ENCODE assay signal across 10 mouse cellular contexts in the genomic region with DNA sequence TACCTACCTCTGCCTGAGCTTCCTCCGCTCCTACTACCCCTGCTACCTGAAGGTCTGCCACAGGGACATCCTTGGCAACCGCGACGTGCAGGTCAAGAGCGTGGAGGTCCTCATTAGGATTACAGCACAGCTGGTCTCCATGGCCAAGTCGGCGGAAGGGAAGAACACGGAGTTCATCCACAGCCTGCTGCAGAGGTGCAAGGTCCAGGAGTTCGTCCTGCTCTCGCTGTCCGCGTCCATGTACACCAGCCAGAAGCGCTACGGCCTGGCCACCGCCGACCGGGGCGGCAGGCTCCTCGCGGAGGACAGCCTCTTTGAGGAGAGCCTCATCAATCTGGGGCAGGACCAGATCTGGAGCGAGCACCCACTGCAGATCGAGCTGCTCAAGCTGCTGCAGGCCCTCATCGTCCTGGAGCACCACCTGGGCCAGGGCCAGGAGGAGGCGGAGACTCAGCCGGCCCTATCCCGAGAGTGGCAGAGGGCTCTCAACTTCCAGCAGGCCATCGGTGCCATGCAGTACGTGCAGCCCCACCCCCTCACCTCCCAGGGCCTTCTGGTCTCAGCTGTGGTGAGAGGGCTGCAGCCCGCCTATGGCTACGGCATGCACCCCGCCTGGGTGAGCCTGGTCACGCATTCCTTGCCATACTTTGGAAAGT. TPM values are rescaled to one million over a fixed set of nuclear protein-coding genes. Genes with fewer than 3 reads are reported as not detected.
A peak's percentile ranks its signal among the peaks of the same experiment; 100 is the strongest.
DNase-seq lines count a peak whose midpoint lies in the region; ATAC-seq and TF ChIP-seq lines count a peak whose summit lies in the region.
"Had no signal": no experiment of that assay in that cellular context is flagged by ENCODE, and none has a peak within 500 bp of the region (broad histone marks: within the 10 kb centered on the region; RNA-seq: fewer than 3 reads in every experiment).

No protein-coding gene starts in this region.

- 0 out of 2 replicates have a peak, but pooled peaks have one; percentile 11 for ATAC-seq in midbrain, embryonic 15.5 days (replicated peaks)
- no peak for ATAC-seq in midbrain, postnatal 0 days (ENCODE audit: low FRiP score)
- peak; percentile 46; the same call in 1 of the 2 replicates for ATAC-seq in stomach, embryonic 16.5 days (ENCODE audit: insufficient read depth, low FRiP score)

- no peaks in the 10 kb centered on the region for H3K9me3 ChIP-seq in midbrain, embryonic 15.5 days
- H3K9me3 ChIP-seq in midbrain, postnatal 0 days (ENCODE audit: low read length): no peaks in the 10 kb centered on the region
- H3K9me3 ChIP-seq in stomach, embryonic 16.5 days (replicated peaks; ENCODE audit: control insufficient read depth, low read length): no peaks in the 10 kb centered on the region

- no peak overlapping the region for H3K27ac ChIP-seq in gastrocnemius, adult 2 months
- H3K27ac ChIP-seq in midbrain, embryonic 15.5 days: no peak overlapping the region
- no peak overlapping the region for H3K27ac ChIP-seq in midbrain, postnatal 0 days (ENCODE audit: low read depth, low read length)
- H3K27ac ChIP-seq in stomach, embryonic 16.5 days (ENCODE audit: low read length): no peak overlapping the region
- H3K27ac ChIP-seq: hindbrain, embryonic 14.5 days had no signal

- H3K9ac ChIP-seq in midbrain, embryonic 15.5 days: no peak overlapping the region
- no peak overlapping the region for H3K9ac ChIP-seq in midbrain, postnatal 0 days (replicated peaks; ENCODE audit: low read length, poor library complexity, severe bottlenecking)
- no peak overlapping the region for H3K9ac ChIP-seq in stomach, embryonic 16.5 days (ENCODE audit: low read length)
- H3K9ac ChIP-seq: hindbrain, embryonic 14.5 days had no signal

- H3K4me2 ChIP-seq in midbrain, embryonic 15.5 days: no peak overlapping the region
- H3K4me2 ChIP-seq in midbrain, postnatal 0 days (ENCODE audit: low read depth, low read length, poor library complexity, severe bottlenecking): no peak overlapping the region
- no peak overlapping the region for H3K4me2 ChIP-seq in stomach, embryonic 16.5 days (ENCODE audit: low read depth, low read length)
- H3K4me2 ChIP-seq: hindbrain, embryonic 14.5 days had no signal

- H3K4me1 ChIP-seq in midbrain, embryonic 15.5 days: no peaks in the 10 kb centered on the region
- H3K4me1 ChIP-seq in midbrain, postnatal 0 days (ENCODE audit: insufficient read depth, low read length): no peaks in the 10 kb centered on the region
- H3K4me1 ChIP-seq in stomach, embryonic 16.5 days (ENCODE audit: control insufficient read depth, insufficient read depth, low read length): no peaks in the 10 kb centered on the region

- peak; percentile 56 for DNase-seq in gastrocnemius, adult 2 months
- no peak for DNase-seq in gastrocnemius, adult 18-20 months (ENCODE audit: low spot score)
- no peak for DNase-seq in midbrain, postnatal 0 days (ENCODE audit: low spot score)
- peak; percentile 66 to 78 for DNase-seq in kidney, postnatal 4 days
- no peak for DNase-seq in T-cell, adult 2 months (ENCODE audit: low spot score)
- no peak for DNase-seq in left cerebral cortex, adult 9 months (ENCODE audit: low spot score in 2 of 2)
- DNase-seq: adrenal gland, adult 2 months had no signal

- intact Hi-C loops in gastrocnemius, adult 2 months (cut with DNase I): no loop called here

- H3K36me3 ChIP-seq in midbrain, embryonic 15.5 days (replicated peaks): peaks cover 25% of the 10 kb centered on the region; the same call in 1 of the 2 replicates
- H3K36me3 ChIP-seq in midbrain, postnatal 0 days (ENCODE audit: insufficient read depth, low read length): peaks cover 71% of the 10 kb centered on the region
- H3K36me3 ChIP-seq in stomach, embryonic 16.5 days (ENCODE audit: control insufficient read depth, insufficient read depth, low read length): peaks cover 12% of the 10 kb centered on the region

- no peaks in the 10 kb centered on the region for H3K27me3 ChIP-seq in midbrain, embryonic 15.5 days (replicated peaks)
- no peaks in the 10 kb centered on the region for H3K27me3 ChIP-seq in midbrain, postnatal 0 days (ENCODE audit: insufficient read depth, low read length)
- H3K27me3 ChIP-seq in stomach, embryonic 16.5 days (ENCODE audit: control insufficient read depth, insufficient read depth, low read length): no peaks in the 10 kb centered on the region

- TF ChIP-seq CTCF in gastrocnemius, adult 2 months (IDR thresholded peaks at IDR 0.05): no peak
- no peak for TF ChIP-seq CTCF in midbrain, postnatal 0 days (IDR thresholded peaks at IDR 0.05)

- no peak overlapping the region for H3K4me3 ChIP-seq in gastrocnemius, adult 2 months
- H3K4me3 ChIP-seq in midbrain, embryonic 15.5 days: no peak overlapping the region
- no peak overlapping the region for H3K4me3 ChIP-seq in midbrain, postnatal 0 days (ENCODE audit: low read depth, low read length)
- H3K4me3 ChIP-seq in stomach, embryonic 16.5 days (replicated peaks; ENCODE audit: low read length): no peak overlapping the region

- WGBS in midbrain, embryonic 15.5 days: 72% methylated on average over 32 of the region's 32 CpGs
- WGBS in midbrain, postnatal 0 days: 74% methylated on average over 32 of the region's 32 CpGs
- WGBS in stomach, embryonic 16.5 days: 69% methylated on average over 32 of the region's 32 CpGs

RNA-seq across cellular contexts. Expression of a gene that starts 58.7 kb away (rescaled TPM):
- total RNA-seq in gastrocnemius, adult 2 months (2021): 10 to 100 TPM; 28.6 to 48.7 TPM
- total RNA-seq in gastrocnemius, adult 18-20 months (2021): 10 to 100 TPM; 34.3 to 41.6 TPM
- 40.9 and 43.8 TPM in 2 replicates for polyA plus RNA-seq in midbrain, embryonic 15.5 days (2015; fragmentation: Nextera tagmentation; extraction: Ambion mirVana)
- 67.6 and 102 TPM in 2 replicates for total RNA-seq in midbrain, postnatal 0 days (2014; rRNA removed)
- polyA plus RNA-seq in midbrain, postnatal 0 days (2015; fragmentation: Nextera tagmentation; extraction: Ambion mirVana): 26.1 and 27.8 TPM in 2 replicates
- polyA plus RNA-seq in stomach, embryonic 16.5 days (2015; fragmentation: Nextera tagmentation; extraction: Ambion mirVana): 27.8 and 35.6 TPM in 2 replicates

Comparison
In these comparisons a context has a peak if more than half of its experiments do, and no peak if none do; other contexts are left out.
1. DNase-seq: peak in gastrocnemius, adult 2 months (single experiment) and kidney, postnatal 4 days (2 of 2); none in gastrocnemius, adult 18-20 months (single experiment), midbrain, postnatal 0 days (single experiment), T-cell, adult 2 months (single experiment) and left cerebral cortex, adult 9 months (0 of 2).